Mouse (Mus musculus): ENCODE data around the gene Ctrl. TPM values are rescaled to one million over a fixed set of nuclear protein-coding genes. Genes with fewer than 3 reads are reported as not detected.

The Ctrl gene
- 3.5 and 5.9 TPM in 2 replicates for total RNA-seq (2017)

GRCm38 (mm10) chr8:105933762-105934161, at the start of gene Ctrl:
Ctrl (minus strand) TSS chr8:105933862.
- no peak for ATAC-seq (ENCODE audit: extremely low read depth, insufficient number of reproducible peaks, low FRiP score, poor library complexity, severe bottlenecking)

DNA sequence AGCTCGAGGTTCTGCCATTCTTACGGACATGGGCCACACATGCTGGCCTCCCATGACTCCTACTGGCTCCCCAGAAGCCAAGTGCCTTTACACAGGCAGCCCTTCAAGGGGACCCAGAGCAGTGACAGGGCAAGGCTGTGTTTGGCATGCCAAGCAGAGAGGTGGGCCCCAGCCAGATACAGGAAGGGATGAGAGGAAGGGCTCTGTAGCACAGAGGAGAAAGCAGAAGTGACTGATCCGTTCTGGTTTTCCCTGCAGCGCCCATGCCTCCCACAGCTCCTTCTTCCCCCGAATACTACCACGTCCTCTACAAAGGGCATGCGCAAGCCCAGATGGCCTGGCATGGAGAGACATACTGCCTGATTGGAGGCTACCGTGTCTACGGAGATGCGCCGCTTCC, 49.7 kb upstream of the Ctrl start:
- peak; percentile 18; the same call in 1 of the 2 replicates for ATAC-seq (ENCODE audit: extremely low read depth, insufficient number of reproducible peaks, low FRiP score, poor library complexity, severe bottlenecking)

DNA sequence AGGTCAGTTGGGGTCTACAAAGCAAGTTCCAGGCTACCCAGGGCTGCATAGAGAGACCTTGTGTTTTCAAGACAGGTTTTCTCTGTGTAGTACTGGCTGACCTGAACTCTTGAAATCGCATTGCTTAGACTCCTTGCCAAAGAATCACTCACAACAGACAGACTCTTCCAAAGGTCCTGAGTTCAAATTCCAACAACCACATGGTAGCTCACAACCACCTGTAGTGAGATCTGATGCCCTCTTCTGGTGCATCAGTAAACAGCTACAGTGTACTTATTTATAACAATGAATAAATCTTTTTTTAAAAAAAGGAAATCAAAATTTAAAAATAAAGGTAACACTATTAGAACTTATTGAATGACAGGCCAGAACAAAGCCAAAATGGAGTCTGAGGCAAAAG, 47.5 kb upstream of the Ctrl start:
- no peak for ATAC-seq (ENCODE audit: extremely low read depth, insufficient number of reproducible peaks, low FRiP score, poor library complexity, severe bottlenecking)

GRCm38 (mm10) chr8:105979325-105979724, 45.7 kb upstream of the Ctrl start, which contains the start of gene Dpep3:
Dpep3 (minus strand) TSS chr8:105979429.
- ATAC-seq (ENCODE audit: extremely low read depth, insufficient number of reproducible peaks, low FRiP score, poor library complexity, severe bottlenecking), result no peak

DNA sequence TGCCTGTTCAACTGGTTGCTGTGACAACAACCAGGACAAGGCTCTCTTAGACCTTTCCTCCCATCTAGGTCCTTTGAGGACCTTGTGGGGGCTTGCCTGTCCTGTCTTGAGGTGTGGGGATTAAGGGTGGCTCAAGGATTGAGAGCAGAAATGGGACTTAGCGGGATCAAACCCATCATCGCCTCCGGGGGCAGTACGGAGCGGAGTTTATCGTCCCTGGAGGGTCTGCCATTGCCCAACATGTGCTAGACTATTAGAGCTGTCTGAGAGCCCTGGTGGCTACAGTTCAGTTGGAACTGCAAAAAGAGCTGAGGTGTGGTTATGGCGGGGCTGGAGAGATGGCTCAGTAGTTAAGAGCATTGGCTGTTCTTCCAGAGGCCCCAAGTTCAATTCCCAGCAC, 41.7 kb upstream of the Ctrl start:
- no peak for ATAC-seq (ENCODE audit: extremely low read depth, insufficient number of reproducible peaks, low FRiP score, poor library complexity, severe bottlenecking)

DNA sequence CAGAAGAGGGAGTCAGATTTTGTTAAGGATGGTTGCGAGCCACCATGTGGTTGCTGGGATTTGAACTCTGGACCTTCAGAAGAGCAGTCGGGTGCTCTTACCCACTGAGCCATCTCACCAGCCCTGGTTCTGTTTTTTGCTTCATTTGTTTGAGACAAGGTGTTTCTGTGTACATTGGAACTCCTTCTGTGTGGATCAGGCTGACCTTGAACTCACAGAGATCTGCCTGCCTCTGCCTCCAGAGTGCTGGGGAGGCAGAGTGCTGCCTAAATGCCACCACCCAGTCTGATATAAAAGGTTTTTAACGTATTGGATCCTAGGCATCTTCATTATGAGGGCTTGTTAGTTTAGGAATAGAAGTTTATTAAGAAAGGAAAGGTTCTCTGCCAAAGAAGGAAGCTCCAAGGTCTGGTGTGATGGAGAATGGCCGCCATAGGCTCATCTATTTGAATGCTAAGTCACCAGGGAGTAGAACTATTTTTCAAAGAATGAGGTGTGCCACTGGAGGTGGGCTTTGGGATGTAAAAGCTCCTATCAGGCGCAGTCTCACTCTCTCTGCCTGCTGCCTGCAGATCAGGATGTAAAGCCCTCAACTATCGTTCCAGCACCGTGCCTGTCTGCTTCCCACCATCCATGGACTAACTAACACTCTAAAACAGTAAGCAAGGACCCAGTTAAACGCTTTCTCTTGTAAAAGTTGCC, 37.5 kb upstream of the Ctrl start:
- ATAC-seq (ENCODE audit: extremely low read depth, insufficient number of reproducible peaks, low FRiP score, poor library complexity, severe bottlenecking), result no peak

- ATAC-seq (ENCODE audit: extremely low read depth, insufficient number of reproducible peaks, low FRiP score, poor library complexity, severe bottlenecking), result no peak
These were observed 35.7 kb upstream of the Ctrl start for GRCm38 (mm10) chr8:105969367-105969766.

DNA sequence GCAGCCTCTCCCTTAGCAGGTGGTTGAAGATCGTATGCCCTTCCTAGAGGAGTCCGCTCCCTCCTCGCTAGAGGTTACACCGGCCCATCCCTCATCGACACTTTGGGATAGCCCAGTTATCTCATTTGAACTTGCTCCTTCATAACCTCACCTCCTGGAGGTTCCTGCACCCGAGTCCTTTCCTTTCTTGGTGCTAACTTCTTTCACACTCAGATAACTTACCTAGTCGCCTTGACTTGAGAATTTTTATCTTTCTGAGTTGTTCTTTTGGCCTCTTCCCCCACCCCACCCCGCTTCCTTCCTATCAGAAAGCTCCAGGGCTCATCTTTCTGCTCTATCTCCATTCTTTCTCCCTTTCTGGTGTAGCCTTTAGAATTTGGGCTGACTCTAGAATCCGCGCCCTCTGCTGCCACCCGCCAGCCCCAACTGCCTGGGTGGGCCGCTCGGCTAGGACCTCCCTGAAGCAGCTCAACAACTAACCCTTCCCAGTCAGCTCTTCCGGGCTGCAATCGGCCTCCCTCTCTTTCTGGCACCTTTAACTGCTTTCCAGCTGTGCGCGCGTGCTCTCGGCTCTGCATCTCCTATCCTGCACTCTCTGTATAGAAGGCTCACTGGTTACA, 33.1 kb upstream of the Ctrl start:
- ATAC-seq (ENCODE audit: extremely low read depth, insufficient number of reproducible peaks, low FRiP score, poor library complexity, severe bottlenecking), result no peak

DNA sequence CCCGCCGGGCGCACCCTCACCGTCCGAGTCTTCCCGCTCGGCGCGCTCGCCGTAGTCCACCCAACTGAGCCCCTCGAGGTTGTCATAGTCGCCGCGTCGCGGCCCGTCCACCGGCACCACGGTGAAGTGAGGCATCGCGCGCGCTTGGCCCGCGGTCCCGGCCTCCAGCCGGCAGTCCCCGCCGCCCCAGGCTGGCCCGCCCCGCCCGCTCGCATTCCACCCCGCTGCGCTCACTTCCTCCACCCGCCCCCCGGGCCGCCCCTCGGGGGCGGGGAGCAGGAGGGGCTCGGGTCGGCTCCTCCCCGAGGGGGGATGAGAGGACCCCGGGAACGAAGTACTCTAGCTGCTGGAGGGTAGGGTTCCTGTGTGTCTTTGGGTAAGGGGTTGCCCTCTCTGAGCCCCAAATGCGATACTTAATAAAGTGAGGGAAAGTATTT, 32.3 kb upstream of the Ctrl start, which contains the start of gene Slc12a4:
Gene Slc12a4 (minus strand): TSS at position 193 of the 437 bp plus-strand sequence.
- ATAC-seq (ENCODE audit: extremely low read depth, insufficient number of reproducible peaks, low FRiP score, poor library complexity, severe bottlenecking), result peak; percentile 16; the same call in 1 of the 2 replicates

DNA sequence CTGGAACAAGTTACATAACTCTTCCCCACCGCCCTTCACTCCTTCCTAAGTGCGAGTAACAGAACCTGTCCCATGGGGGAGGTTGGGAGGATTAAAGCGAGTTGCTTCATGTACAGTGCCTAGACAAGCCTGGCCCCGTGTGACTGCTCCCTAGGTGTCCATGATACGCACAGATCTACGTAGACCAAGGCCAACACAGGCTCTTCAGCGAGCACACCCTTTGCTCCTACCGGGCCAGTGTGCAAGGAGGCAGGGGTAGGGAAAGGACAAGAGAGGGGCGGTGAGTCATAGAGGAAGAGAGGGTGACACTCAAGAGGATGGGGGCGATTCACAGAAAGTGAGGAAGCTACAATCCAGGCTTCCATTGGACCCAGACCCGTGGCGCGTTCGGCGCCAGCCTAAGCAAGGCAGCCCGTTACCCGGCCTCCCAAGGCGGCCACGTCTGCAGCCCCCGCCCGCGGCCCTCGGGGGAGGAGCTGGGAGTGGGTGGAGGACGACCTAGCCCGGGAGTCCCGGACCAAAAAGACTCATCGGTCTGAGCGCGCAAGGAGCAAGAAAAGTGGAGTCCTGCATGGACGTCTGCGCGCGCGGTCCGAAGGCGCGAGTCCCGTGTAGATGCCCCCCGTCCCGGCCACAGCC, 31.7 kb upstream of the Ctrl start:
- ATAC-seq (ENCODE audit: extremely low read depth, insufficient number of reproducible peaks, low FRiP score, poor library complexity, severe bottlenecking), result 0 out of 2 replicates have a peak, but pooled peaks have one; percentile 18

- no peak for ATAC-seq (ENCODE audit: extremely low read depth, insufficient number of reproducible peaks, low FRiP score, poor library complexity, severe bottlenecking)
These were observed 31.0 kb upstream of the Ctrl start for GRCm38 (mm10) chr8:105964506-105965265.

- ATAC-seq (ENCODE audit: extremely low read depth, insufficient number of reproducible peaks, low FRiP score, poor library complexity, severe bottlenecking), result no peak
These were observed 27.9 kb upstream of the Ctrl start for GRCm38 (mm10) chr8:105961536-105961935.

DNA sequence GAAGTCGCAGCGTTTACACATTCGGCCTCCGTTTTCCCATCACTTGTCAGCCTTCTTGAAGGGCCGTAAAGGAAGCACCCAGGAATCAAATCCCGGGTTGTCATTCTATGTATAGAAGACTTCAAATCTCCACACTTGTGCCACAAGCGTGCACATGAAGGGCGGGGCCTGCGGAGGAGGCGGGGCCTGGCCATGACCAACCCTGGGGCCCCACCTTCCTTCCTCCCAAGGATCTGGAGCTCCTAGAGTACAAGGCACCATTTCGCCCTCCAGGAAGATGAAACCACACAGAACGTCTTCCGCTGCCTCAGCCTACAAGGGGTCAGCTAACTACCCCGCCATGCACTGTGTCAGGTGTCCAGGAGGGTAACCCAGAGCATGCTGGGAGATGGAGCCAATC, 27.4 kb upstream of the Ctrl start:
- no peak for ATAC-seq (ENCODE audit: extremely low read depth, insufficient number of reproducible peaks, low FRiP score, poor library complexity, severe bottlenecking)

DNA sequence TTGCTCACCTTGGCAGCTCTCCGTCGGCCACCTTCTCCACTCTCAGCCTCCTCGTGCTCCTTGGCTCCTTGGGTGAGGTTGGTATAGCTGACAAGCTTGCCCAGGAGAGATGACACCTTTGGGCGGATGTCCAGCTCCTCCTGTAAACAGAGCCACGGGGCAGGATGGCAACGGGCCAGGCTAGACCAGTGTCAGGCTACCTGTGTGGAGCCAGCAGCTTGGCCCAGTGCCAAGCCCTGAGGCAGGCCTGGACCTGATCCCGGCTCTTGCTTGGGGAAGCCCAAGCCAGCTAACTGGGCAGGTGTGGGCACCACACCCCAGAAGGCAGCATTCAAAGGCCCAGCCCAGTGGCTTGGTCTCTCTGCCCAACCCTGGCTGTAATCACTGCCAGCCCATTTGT, 25.7 kb upstream of the Ctrl start:
- ATAC-seq (ENCODE audit: extremely low read depth, insufficient number of reproducible peaks, low FRiP score, poor library complexity, severe bottlenecking), result no peak

GRCm38 (mm10) chr8:105957813-105958212, 24.2 kb upstream of the Ctrl start:
- no peak for ATAC-seq (ENCODE audit: extremely low read depth, insufficient number of reproducible peaks, low FRiP score, poor library complexity, severe bottlenecking)

DNA sequence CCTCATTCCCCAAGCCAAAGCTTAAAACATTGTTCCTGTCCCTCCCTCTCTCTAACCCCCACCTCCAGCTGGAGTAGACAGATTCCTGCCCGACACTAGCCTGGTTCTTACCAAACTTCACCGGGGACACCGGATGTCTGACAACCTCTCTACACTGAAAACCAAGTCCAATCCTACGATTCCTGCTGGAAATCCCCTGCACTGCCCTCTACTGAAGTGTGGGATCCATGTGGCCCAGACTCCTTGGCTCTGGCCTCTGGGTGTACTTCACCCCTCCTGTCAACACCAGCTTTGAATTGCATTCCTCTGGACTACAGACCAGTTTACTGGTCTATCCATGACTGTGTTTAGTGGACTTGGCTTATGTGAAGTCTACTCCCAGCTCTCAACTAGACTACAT, 22.9 kb upstream of the Ctrl start:
- no peak for ATAC-seq (ENCODE audit: extremely low read depth, insufficient number of reproducible peaks, low FRiP score, poor library complexity, severe bottlenecking)

GRCm38 (mm10) chr8:105951057-105951659, 17.5 kb upstream of the Ctrl start:
- no peak for ATAC-seq (ENCODE audit: extremely low read depth, insufficient number of reproducible peaks, low FRiP score, poor library complexity, severe bottlenecking)

DNA sequence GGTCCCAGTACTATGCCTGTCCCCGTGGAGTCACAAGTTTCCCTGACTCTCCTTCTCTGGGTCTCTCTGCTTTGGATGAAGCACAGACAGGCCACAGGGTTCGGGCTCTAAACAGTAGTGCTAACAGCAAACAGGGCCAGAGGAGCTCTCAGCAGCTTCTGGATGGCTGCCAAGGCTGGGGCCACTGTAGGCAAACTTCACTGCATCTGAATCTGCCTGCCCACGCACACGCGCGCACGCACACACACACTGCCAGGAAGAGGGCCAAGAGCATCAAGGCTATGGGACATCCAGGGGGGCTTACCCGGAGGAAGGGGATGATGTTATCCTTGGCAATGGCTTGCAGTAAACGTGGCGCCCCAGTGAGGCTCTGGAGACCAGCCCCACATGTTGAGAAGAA, 15.7 kb upstream of the Ctrl start:
- ATAC-seq (ENCODE audit: extremely low read depth, insufficient number of reproducible peaks, low FRiP score, poor library complexity, severe bottlenecking), result no peak

- no peak for ATAC-seq (ENCODE audit: extremely low read depth, insufficient number of reproducible peaks, low FRiP score, poor library complexity, severe bottlenecking)
These were observed 9.7 kb upstream of the Ctrl start, which contains the start of gene Lcat for GRCm38 (mm10) chr8:105943321-105943739. Lcat (minus strand) TSS chr8:105943382.

Data from neutrophil, adult 5-6 weeks (primary cell).